Mouse (Mus musculus): Measurements from ENCODE around the gene Vmn1r212. TPM values are rescaled to one million over a fixed set of nuclear protein-coding genes. Genes with fewer than 3 reads are reported as not detected.
"Not testable (repeated sequence)": the region's sequence is repeated elsewhere in the genome, so short reads cannot be mapped to it uniquely, and the experiment has no call there.

Gene Vmn1r212
- polyA plus RNA-seq (2012; rRNA removed), result not detected in 2 replicates

DNA sequence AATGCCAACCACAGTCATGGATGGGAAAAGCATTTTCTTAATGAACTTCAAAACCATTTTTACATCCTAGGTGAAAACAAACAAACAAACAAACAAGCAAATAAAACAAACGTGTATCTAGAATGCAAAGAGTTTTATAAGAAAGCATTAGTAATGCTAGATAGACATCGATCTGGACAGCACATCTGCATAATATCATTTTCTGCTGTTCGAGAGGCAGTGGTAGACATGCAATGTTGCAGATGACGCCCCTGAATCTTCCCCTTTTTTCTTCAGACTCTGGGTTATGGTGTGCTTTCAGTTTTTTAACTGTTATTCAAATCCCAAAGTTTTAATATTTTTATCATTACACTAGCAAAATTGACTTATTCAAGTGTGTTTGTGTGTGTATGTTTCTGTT, at the start of gene Vmn1r212:
Gene Vmn1r212, minus strand, starts transcription at position 101 of the 400 bp plus-strand sequence.
- H3K36me3 ChIP-seq (ENCODE audit: control insufficient read depth, insufficient read depth, low read length), result no peaks in the 10 kb centered on the region
- H3K27me3 ChIP-seq (ENCODE audit: control insufficient read depth, insufficient read depth, low read length), result no peaks in the 10 kb centered on the region
- H3K4me3 ChIP-seq (ENCODE audit: control insufficient read depth, insufficient read depth, low read length), result no peak within 1 kb of the TSS
- no peak within 1 kb of the TSS for H3K27ac ChIP-seq (ENCODE audit: control insufficient read depth, insufficient read depth, low read length)
- no peak for DNase-seq
- 89% methylated on average over 4 of the region's 4 CpGs for WGBS
- no peak for TF ChIP-seq CTCF (IDR thresholded peaks at IDR 0.05; ENCODE audit: borderline replicate concordance, control insufficient read depth, extremely low read depth, insufficient read depth, low read length, poor library complexity)
- TF ChIP-seq POLR2A (IDR thresholded peaks at IDR 0.05; ENCODE audit: control insufficient read depth, extremely low read depth, insufficient read depth, low read length, poor library complexity), result no peak
- no peaks in the 10 kb centered on the region for H3K4me1 ChIP-seq (replicated peaks; ENCODE audit: control insufficient read depth, insufficient read depth, low read length)

DNA sequence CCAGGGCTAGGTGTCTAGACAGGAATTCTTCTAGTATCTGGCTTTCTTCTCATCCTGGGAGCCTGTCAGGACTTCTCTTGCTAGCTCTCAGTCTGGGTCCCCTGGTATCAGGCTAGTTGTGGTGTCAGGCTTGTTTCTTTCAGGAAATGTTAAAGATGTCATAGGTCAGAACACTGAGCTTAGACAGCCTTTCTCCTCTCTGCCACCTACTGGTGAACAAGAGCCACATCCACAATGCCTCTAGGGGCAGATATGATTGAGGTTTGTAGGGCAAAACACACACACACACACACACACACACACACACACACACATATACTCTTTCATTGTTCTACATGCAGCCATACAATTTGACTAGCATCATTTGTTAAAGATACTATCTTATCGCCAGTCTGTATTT, 4.7 kb downstream of the Vmn1r212 start:
- Histone ChIP-seq H3K36me3 (ENCODE audit: control insufficient read depth, insufficient read depth, low read length) (no peaks in the 10 kb centered on the region), H3K4me1 (replicated peaks; ENCODE audit: control insufficient read depth, insufficient read depth, low read length) (no peaks in the 10 kb centered on the region), H3K4me3 (ENCODE audit: control insufficient read depth, insufficient read depth, low read length) (no peak overlapping the region), H3K27me3 (ENCODE audit: control insufficient read depth, insufficient read depth, low read length) (no peaks in the 10 kb centered on the region), H3K27ac (ENCODE audit: control insufficient read depth, insufficient read depth, low read length) (no peak overlapping the region)
- WGBS, result 92% methylated on average over 1 of the region's 1 CpGs
- DNase-seq, result no peak
- no peak for TF ChIP-seq POLR2A (IDR thresholded peaks at IDR 0.05; ENCODE audit: control insufficient read depth, extremely low read depth, insufficient read depth, low read length, poor library complexity)
- no peak for TF ChIP-seq CTCF (IDR thresholded peaks at IDR 0.05; ENCODE audit: borderline replicate concordance, control insufficient read depth, extremely low read depth, insufficient read depth, low read length, poor library complexity)

DNA sequence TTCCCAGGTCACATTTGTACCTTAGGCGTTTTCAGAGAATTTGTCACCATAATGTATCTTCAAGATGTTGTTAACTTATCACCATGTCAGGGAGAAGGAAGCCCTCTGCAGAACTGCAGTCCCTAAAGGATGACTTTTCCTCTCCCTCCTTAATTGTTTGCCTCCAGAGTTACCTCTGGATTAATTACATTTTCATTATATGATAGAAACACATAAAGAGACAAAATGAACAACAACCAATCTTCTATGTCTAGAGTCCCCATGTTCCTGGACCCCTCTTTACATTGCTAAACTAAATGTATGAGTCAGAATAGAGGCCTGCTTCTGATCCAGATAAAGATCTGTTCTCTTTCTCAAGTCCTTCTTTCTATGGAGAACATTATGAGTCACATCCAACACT, 26.5 kb downstream of the Vmn1r212 start, which contains the start of gene Vmn1r211:
Gene Vmn1r211, minus strand, starts transcription at position 101 of the 400 bp plus-strand sequence.
- no peaks in the 10 kb centered on the region for H3K4me1 ChIP-seq (replicated peaks; ENCODE audit: control insufficient read depth, insufficient read depth, low read length)
- no peaks in the 10 kb centered on the region for H3K27me3 ChIP-seq (ENCODE audit: control insufficient read depth, insufficient read depth, low read length)
- no peak for DNase-seq
- H3K36me3 ChIP-seq (ENCODE audit: control insufficient read depth, insufficient read depth, low read length), result no peaks in the 10 kb centered on the region
- TF ChIP-seq POLR2A (IDR thresholded peaks at IDR 0.05; ENCODE audit: control insufficient read depth, extremely low read depth, insufficient read depth, low read length, poor library complexity), result no peak
- no peak for TF ChIP-seq CTCF (IDR thresholded peaks at IDR 0.05; ENCODE audit: borderline replicate concordance, control insufficient read depth, extremely low read depth, insufficient read depth, low read length, poor library complexity)
- H3K27ac ChIP-seq (ENCODE audit: control insufficient read depth, insufficient read depth, low read length), result no peak within 1 kb of the TSS
- no peak within 1 kb of the TSS for H3K4me3 ChIP-seq (ENCODE audit: control insufficient read depth, insufficient read depth, low read length)
- 70% methylated on average over 1 of the region's 1 CpGs for WGBS

DNA sequence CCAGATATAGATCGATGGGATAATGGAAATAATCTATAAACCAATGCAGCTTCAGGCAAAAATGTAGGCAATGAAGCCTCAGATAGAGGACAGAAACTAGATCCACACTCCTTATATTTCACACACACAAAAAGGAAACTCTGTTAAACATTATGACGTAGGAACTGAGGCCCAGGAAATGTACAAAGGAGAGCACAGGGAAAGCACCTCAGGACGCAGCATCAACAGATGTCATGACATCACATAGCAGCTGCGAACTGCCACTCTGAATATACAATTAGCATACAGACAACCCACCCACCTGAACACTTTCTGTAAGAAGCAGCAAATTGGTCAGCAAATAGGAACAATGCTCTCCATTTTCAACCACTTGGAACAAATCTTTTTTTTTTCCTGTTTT, 29.2 kb downstream of the Vmn1r212 start:
- TF ChIP-seq POLR2A (IDR thresholded peaks at IDR 0.05; ENCODE audit: control insufficient read depth, extremely low read depth, insufficient read depth, low read length, poor library complexity) (no peak), CTCF (IDR thresholded peaks at IDR 0.05; ENCODE audit: borderline replicate concordance, control insufficient read depth, extremely low read depth, insufficient read depth, low read length, poor library complexity) (no peak)
- whole genome bisulfite sequencing, result 81% methylated on average over 4 of the region's 4 CpGs
- no peak overlapping the region for H3K27ac ChIP-seq (ENCODE audit: control insufficient read depth, insufficient read depth, low read length)

DNA sequence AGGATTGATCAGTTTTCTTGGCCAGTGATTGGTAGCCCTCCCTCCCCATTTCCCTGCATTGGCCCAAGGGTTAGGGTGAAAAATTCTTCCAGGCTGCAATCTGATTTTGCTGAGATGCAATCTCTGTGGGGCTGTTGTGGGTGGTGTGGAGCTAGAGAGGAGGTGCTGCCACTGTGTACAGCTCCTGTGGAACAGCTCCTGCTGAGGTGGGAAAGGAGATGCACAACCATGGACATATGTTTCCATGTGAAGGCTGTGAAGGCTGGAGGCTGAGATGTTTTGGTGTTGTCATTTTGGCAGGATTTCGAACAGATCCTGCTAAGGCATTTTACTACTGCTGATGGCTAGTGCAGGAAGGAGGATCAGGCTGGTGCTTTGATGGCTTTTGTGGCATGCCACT, 37.2 kb downstream of the Vmn1r212 start:
- Histone ChIP-seq H3K4me3 (ENCODE audit: control insufficient read depth, insufficient read depth, low read length) (no peak overlapping the region), H3K27me3 (ENCODE audit: control insufficient read depth, insufficient read depth, low read length) (no peaks in the 10 kb centered on the region), H3K36me3 (ENCODE audit: control insufficient read depth, insufficient read depth, low read length) (no peaks in the 10 kb centered on the region), H3K27ac (ENCODE audit: control insufficient read depth, insufficient read depth, low read length) (no peak overlapping the region), H3K4me1 (replicated peaks; ENCODE audit: control insufficient read depth, insufficient read depth, low read length) (no peaks in the 10 kb centered on the region)
- no peak for DNase-seq
- 78% methylated on average over 1 of the region's 1 CpGs for WGBS
- TF ChIP-seq CTCF (IDR thresholded peaks at IDR 0.05; ENCODE audit: borderline replicate concordance, control insufficient read depth, extremely low read depth, insufficient read depth, low read length, poor library complexity) (no peak), POLR2A (IDR thresholded peaks at IDR 0.05; ENCODE audit: control insufficient read depth, extremely low read depth, insufficient read depth, low read length, poor library complexity) (no peak)

More for the DNA sequence above, 29.2 kb downstream of the Vmn1r212 start:
- no peak overlapping the region for H3K4me3 ChIP-seq (ENCODE audit: control insufficient read depth, insufficient read depth, low read length)
- no peaks in the 10 kb centered on the region for H3K27me3 ChIP-seq (ENCODE audit: control insufficient read depth, insufficient read depth, low read length)
- H3K36me3 ChIP-seq (ENCODE audit: control insufficient read depth, insufficient read depth, low read length), result no peaks in the 10 kb centered on the region
- H3K4me1 ChIP-seq (replicated peaks; ENCODE audit: control insufficient read depth, insufficient read depth, low read length), result no peaks in the 10 kb centered on the region
- no peak for DNase-seq

DNA sequence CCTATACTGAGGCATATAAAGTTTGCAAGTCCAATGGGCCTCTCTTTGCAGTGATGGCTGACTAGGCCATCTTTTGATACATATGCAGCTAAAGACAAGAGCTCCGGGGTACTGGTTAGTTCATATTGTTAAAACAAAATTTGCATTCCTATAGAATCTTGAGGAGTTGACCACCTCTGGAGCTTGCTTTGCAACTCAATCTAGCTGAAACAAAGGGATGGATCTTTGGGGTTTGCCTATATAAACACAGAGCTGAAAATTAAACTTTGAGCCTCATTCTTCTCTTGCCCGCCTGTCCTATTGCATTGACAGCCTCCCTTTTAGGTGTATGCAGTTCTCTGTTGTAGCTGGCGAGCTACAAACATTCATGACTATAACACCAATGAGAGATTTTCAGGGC, 39.7 kb downstream of the Vmn1r212 start:
- H3K27me3 ChIP-seq (ENCODE audit: control insufficient read depth, insufficient read depth, low read length); H3K36me3 ChIP-seq (ENCODE audit: control insufficient read depth, insufficient read depth, low read length); H3K4me1 ChIP-seq (replicated peaks; ENCODE audit: control insufficient read depth, insufficient read depth, low read length); H3K27ac ChIP-seq (ENCODE audit: control insufficient read depth, insufficient read depth, low read length); H3K4me3 ChIP-seq (ENCODE audit: control insufficient read depth, insufficient read depth, low read length); DNase-seq: not testable (repeated sequence)
- WGBS, result 83% methylated on average over 3 of the region's 3 CpGs

Other genes starting within 250 kb of the Vmn1r212 start
- gene Vmn1r207-ps, start 154.6 kb downstream of the Vmn1r212 start, polyA plus RNA-seq (2012; rRNA removed), result not detected in 2 replicates
- gene Vmn1r208, start 106.8 kb downstream of the Vmn1r212 start, polyA plus RNA-seq (2012; rRNA removed), result not detected in 2 replicates
- gene Vmn1r209, start 74.5 kb downstream of the Vmn1r212 start, polyA plus RNA-seq (2012; rRNA removed), result not detected in 2 replicates
- not detected in 2 replicates for gene Vmn1r210, start 52.9 kb downstream of the Vmn1r212 start, polyA plus RNA-seq (2012; rRNA removed)
- gene Vmn1r211, start 26.6 kb downstream of the Vmn1r212 start, polyA plus RNA-seq (2012; rRNA removed), result not detected in 2 replicates
- gene Vmn1r213, start 123.5 kb upstream of the Vmn1r212 start, polyA plus RNA-seq (2012; rRNA removed), result not detected in 2 replicates
- not detected in 2 replicates for gene Vmn1r214, start 146.2 kb upstream of the Vmn1r212 start, polyA plus RNA-seq (2012; rRNA removed)
- not detected in 2 replicates for gene Vmn1r215, start 183.8 kb upstream of the Vmn1r212 start, polyA plus RNA-seq (2012; rRNA removed)
- gene Vmn1r217, start 234.0 kb upstream of the Vmn1r212 start, polyA plus RNA-seq (2012; rRNA removed), result not detected in 2 replicates
- not detected in 2 replicates for gene Vmn1r218, start 248.9 kb upstream of the Vmn1r212 start, polyA plus RNA-seq (2012; rRNA removed)